Mouse (Mus musculus): ENCODE measurements around the gene Zc3h10. TPM values are rescaled to one million over a fixed set of nuclear protein-coding genes. Genes with fewer than 3 reads are reported as not detected.

Gene Zc3h10
- polyA plus RNA-seq, 1 experiment from 2014 or later: 14.5 TPM

DNA sequence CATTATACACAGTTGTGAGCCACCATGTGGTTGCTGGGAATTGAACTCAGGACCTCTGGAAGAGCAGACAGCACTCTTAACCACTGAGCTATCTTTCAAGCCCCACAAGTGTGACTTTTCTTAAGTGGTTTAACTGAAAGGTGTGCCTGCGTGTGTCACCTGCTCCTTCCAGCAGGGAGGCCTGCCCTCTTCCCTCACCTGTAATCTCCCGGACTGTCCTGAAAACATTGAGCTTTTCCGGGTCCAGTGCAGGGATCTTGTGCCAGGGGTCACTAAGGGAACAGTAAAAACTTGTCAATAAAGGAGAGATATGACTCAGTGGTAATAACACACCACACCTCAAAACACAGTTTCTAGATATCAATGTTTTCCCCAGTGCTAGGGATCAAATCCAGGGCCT, 31.7 kb upstream of the Zc3h10 start:
- no peaks in the 10 kb centered on the region for H3K4me1 ChIP-seq (ENCODE audit: insufficient read depth)
- no peak for TF ChIP-seq CTCF (IDR thresholded peaks at IDR 0.05; ENCODE audit: low read depth)
- H3K9me3 ChIP-seq (ENCODE audit: low read depth, low read length): no peaks in the 10 kb centered on the region
- H3K4me2 ChIP-seq: no peak overlapping the region
- H3K36me3 ChIP-seq (ENCODE audit: insufficient read depth): peaks cover 17% of the 10 kb centered on the region; the same call in 1 of the 2 replicates
- no peak overlapping the region for H3K4me3 ChIP-seq (ENCODE audit: low read depth, low read length)
- H3K27ac ChIP-seq (ENCODE audit: low read depth): no peak overlapping the region
- 75% methylated on average over 3 of the region's 3 CpGs for WGBS
- DNase-seq (no peak), ATAC-seq (ENCODE audit: insufficient read depth) (no peak)
- no peak overlapping the region for H3K9ac ChIP-seq
- no peaks in the 10 kb centered on the region for H3K27me3 ChIP-seq (ENCODE audit: insufficient read depth, low read length)

DNA sequence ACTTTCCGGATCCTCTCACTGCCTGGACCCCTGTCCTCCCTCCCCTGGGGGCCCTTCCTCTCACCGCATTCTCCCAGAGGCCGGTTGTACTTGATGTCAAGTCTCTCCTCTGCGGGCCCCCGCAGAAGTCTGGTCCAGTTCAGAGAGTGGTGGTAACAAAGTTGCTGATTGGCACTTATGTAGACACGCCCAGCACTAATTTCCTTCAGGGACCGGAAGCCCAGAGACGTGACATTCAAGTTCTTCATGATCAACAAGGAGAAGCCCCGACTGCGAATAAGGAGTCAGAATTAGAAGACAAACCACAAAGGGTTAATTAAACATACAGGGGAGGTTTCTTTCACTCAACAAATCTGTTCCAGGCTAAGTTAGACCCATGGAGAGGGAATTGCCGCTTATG, 30.8 kb upstream of the Zc3h10 start:
- ATAC-seq (ENCODE audit: insufficient read depth): no peak
- no peak for TF ChIP-seq CTCF (IDR thresholded peaks at IDR 0.05; ENCODE audit: low read depth)
- H3K36me3 ChIP-seq (ENCODE audit: insufficient read depth): peaks cover 21% of the 10 kb centered on the region; the same call in 1 of the 2 replicates

DNA sequence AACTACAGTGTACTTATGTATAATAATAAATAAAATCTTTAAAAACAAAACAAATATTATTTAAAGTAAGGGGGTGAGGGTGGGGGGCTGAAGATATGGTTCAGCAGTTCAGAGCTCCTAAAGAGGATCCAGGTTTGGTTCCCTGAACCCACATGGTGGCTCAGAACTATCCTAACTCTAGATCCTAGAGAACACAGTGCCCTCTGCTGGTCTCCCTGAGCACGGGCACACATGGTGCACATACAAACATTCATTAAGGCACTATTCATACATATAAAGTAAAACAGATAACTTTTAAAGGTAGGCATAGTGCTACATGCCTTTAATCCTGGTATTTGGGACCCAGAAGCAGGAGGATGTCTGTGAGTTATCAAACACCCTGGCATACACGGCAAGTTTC, 27.5 kb upstream of the Zc3h10 start:
- 93% methylated on average over 2 of the region's 2 CpGs for WGBS
- no peak overlapping the region for H3K4me3 ChIP-seq (ENCODE audit: low read depth, low read length)
- no peaks in the 10 kb centered on the region for H3K27me3 ChIP-seq (ENCODE audit: insufficient read depth, low read length)
- TF ChIP-seq CTCF (IDR thresholded peaks at IDR 0.05; ENCODE audit: low read depth): peak; percentile 53
- H3K36me3 ChIP-seq (ENCODE audit: insufficient read depth): peaks cover 28% of the 10 kb centered on the region
- no peak overlapping the region for H3K4me2 ChIP-seq
- DNase-seq: no peak
- no peaks in the 10 kb centered on the region for H3K9me3 ChIP-seq (ENCODE audit: low read depth, low read length)
- no peak for ATAC-seq (ENCODE audit: insufficient read depth)
- no peak overlapping the region for H3K9ac ChIP-seq
- H3K27ac ChIP-seq (ENCODE audit: low read depth): no peak overlapping the region
- no peaks in the 10 kb centered on the region for H3K4me1 ChIP-seq (ENCODE audit: insufficient read depth)

More for the DNA sequence above, 30.8 kb upstream of the Zc3h10 start:
- Histone ChIP-seq H3K27me3 (ENCODE audit: insufficient read depth, low read length) (no peaks in the 10 kb centered on the region), H3K9ac (no peak overlapping the region), H3K27ac (ENCODE audit: low read depth) (no peak overlapping the region), H3K4me1 (ENCODE audit: insufficient read depth) (no peaks in the 10 kb centered on the region), H3K9me3 (ENCODE audit: low read depth, low read length) (no peaks in the 10 kb centered on the region), H3K4me2 (no peak overlapping the region), H3K4me3 (ENCODE audit: low read depth, low read length) (no peak overlapping the region)
- DNase-seq: no peak
- WGBS: 63% methylated on average over 11 of the region's 11 CpGs

DNA sequence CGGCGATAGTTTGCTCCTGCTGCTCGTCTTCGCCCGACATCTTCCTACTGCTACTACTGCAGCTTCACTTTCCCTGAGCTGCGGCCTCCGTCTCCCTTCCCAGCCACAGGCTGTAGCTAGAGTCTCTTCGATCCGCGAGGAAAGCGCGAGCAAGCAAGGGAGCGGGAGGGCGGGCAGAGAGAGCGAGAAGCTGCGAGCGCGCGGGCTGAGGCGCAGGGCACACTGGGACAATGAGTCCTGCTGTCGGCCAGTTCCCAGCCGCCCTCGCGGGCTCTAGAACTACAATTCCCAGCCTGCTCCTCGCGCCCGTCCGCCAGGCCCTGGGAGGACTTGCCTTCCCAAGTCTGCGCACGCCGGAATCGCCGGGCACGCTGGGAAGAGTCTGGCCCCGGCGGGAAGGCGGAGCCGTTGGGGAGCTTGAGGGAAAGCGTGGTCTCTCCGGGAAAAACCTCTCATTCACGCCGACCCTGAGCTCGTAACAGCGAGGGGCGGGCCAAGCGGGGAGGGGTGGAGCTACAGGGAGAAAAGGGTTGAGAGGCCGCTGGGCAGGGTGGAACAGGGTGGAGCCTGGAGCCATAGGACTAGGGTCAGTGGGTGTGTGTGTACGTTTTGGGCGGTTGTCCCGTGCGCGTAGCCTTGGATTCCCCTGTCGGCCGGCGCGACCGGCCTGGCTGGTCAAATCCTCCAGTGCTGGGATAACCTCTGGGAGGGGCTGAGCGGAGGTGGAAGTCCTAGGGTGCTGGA, 18.4 kb upstream of the Zc3h10 start, which contains the start of gene Pa2g4:
TSS of gene Pa2g4 (minus strand) at position 200 of the 744 bp plus-strand sequence.
- ATAC-seq (ENCODE audit: insufficient read depth) (peak; percentile 99), DNase-seq (peak; percentile 100)
- Histone ChIP-seq H3K36me3 (ENCODE audit: insufficient read depth) (peaks cover 27% of the 10 kb centered on the region), H3K27me3 (ENCODE audit: insufficient read depth, low read length) (no peaks in the 10 kb centered on the region), H3K27ac (ENCODE audit: low read depth) (peak within 1 kb of the TSS; percentile 93), H3K4me3 (ENCODE audit: low read depth, low read length) (peak within 1 kb of the TSS; percentile 92), H3K4me1 (ENCODE audit: insufficient read depth) (no peaks in the 10 kb centered on the region; the same call in 1 of the 2 replicates), H3K4me2 (peak within 1 kb of the TSS; percentile 66), H3K9me3 (ENCODE audit: low read depth, low read length) (no peaks in the 10 kb centered on the region), H3K9ac (peak within 1 kb of the TSS; percentile 93)
- WGBS: under 1% methylated on average over 58 of the region's 58 CpGs
- TF ChIP-seq CTCF (IDR thresholded peaks at IDR 0.05; ENCODE audit: low read depth): peak; percentile 26; the same call in 1 of the 2 replicates

DNA sequence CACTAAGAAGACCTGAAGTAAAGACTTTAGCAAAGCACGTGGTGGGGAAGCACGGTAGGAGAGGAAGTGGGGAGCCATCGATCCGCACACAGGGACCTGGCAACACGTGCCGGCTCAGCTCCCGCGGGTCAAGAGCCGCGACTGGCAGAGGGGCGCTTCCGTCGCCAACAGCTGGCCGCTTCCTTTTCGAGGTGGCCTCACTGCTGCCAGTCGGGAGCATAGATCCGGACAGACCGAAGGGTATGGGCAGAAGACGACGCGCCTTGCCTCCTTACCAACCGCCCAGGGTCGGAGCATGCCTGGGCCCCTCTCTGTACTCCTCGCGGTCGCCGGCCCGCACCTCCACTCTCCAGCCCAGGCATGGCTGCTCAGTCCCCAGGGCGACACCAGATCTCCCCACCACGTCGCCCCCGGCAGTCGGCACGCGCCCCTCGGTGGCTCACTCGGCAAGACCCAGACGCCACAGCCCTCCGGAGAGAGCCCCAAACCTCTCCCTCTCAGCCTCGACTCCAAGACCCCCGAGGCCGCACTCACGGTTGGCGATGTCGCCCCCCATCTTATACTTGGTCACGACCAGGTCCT, 17.7 kb upstream of the Zc3h10 start:
- TF ChIP-seq CTCF (IDR thresholded peaks at IDR 0.05; ENCODE audit: low read depth): 0 out of 2 replicates have a peak, but pooled peaks have one; percentile 3
- peak; percentile 53 for DNase-seq
- Histone ChIP-seq H3K4me2 (peak overlapping the region; percentile 66), H3K9ac (peak overlapping the region; percentile 93), H3K9me3 (ENCODE audit: low read depth, low read length) (no peaks in the 10 kb centered on the region), H3K4me1 (ENCODE audit: insufficient read depth) (no peaks in the 10 kb centered on the region; the same call in 1 of the 2 replicates), H3K27ac (ENCODE audit: low read depth) (peak overlapping the region; percentile 93), H3K27me3 (ENCODE audit: insufficient read depth, low read length) (no peaks in the 10 kb centered on the region), H3K4me3 (ENCODE audit: low read depth, low read length) (peak overlapping the region; percentile 92), H3K36me3 (ENCODE audit: insufficient read depth) (peaks cover 32% of the 10 kb centered on the region)
- under 1% methylated on average over 46 of the region's 46 CpGs for WGBS
- ATAC-seq (ENCODE audit: insufficient read depth): peak; percentile 28

DNA sequence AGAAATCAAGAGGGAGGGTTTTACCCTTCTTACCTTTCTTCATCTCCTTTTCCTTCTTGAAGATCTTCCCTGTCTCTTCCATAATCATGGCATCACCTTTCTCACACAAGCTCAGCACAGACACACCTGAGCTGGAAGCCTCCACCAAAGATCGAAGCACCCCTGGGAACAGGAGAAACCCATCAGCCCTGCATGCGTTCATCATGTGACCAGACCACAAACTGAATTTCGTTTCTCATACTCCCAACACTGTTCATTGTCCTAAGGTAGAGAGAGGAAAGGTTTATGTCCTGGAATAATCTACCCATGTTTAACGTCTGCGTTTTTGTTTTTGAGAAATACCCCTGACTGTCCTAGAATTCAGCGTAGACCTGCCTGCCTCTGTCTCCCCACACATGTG, 16.0 kb upstream of the Zc3h10 start:
- H3K27ac ChIP-seq (ENCODE audit: low read depth): no peak overlapping the region
- peak overlapping the region; percentile 66 for H3K4me2 ChIP-seq
- H3K9me3 ChIP-seq (ENCODE audit: low read depth, low read length): no peaks in the 10 kb centered on the region
- TF ChIP-seq CTCF (IDR thresholded peaks at IDR 0.05; ENCODE audit: low read depth): no peak
- H3K27me3 ChIP-seq (ENCODE audit: insufficient read depth, low read length): no peaks in the 10 kb centered on the region
- H3K9ac ChIP-seq: peak overlapping the region; percentile 93; the same call in 1 of the 2 replicates
- H3K4me1 ChIP-seq (ENCODE audit: insufficient read depth): no peaks in the 10 kb centered on the region; the same call in 1 of the 2 replicates
- H3K4me3 ChIP-seq (ENCODE audit: low read depth, low read length): no peak overlapping the region
- ATAC-seq (ENCODE audit: insufficient read depth) (no peak), DNase-seq (no peak)
- H3K36me3 ChIP-seq (ENCODE audit: insufficient read depth): peaks cover 50% of the 10 kb centered on the region
- WGBS: 91% methylated on average over 6 of the region's 6 CpGs

DNA sequence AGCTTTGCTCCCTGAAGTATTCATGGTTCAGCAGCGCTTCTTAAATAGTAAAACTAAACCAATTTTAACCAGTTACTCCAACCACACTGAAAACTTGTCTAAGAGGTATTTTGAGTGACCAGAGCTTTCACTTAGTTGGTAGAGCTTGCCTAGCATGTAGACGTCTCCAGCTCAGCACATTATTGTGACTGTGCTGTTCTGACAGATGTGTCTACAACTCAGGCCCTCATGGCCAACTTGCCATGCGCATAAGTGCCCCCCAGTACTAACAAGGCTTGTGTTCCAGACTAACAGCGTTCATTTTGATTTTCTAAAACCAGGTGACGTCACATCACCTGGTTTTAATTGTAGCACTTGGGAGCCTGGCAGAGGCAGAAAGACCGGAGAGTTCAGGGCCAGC, 9.4 kb upstream of the Zc3h10 start:
- no peaks in the 10 kb centered on the region for H3K4me1 ChIP-seq (ENCODE audit: insufficient read depth)
- no peak for DNase-seq
- no peak for ATAC-seq (ENCODE audit: insufficient read depth)
- no peak for TF ChIP-seq CTCF (IDR thresholded peaks at IDR 0.05; ENCODE audit: low read depth)
- no peak overlapping the region for H3K4me2 ChIP-seq
- H3K9me3 ChIP-seq (ENCODE audit: low read depth, low read length): no peaks in the 10 kb centered on the region
- H3K27me3 ChIP-seq (ENCODE audit: insufficient read depth, low read length): no peaks in the 10 kb centered on the region
- H3K27ac ChIP-seq (ENCODE audit: low read depth): no peak overlapping the region
- no peak overlapping the region for H3K9ac ChIP-seq
- H3K4me3 ChIP-seq (ENCODE audit: low read depth, low read length): no peak overlapping the region
- WGBS: 84% methylated on average over 6 of the region's 6 CpGs
- H3K36me3 ChIP-seq (ENCODE audit: insufficient read depth): peaks cover 51% of the 10 kb centered on the region

Measured in lung, embryonic 14.5 days (tissue).